Mouse (Mus musculus): ENCODE data around the gene Tmem213. TPM values are rescaled to one million over a fixed set of nuclear protein-coding genes. Genes with fewer than 3 reads are reported as not detected.

The Tmem213 gene
- polyA plus RNA-seq (2017; shearing (Covaris generic)), result not detected

DNA sequence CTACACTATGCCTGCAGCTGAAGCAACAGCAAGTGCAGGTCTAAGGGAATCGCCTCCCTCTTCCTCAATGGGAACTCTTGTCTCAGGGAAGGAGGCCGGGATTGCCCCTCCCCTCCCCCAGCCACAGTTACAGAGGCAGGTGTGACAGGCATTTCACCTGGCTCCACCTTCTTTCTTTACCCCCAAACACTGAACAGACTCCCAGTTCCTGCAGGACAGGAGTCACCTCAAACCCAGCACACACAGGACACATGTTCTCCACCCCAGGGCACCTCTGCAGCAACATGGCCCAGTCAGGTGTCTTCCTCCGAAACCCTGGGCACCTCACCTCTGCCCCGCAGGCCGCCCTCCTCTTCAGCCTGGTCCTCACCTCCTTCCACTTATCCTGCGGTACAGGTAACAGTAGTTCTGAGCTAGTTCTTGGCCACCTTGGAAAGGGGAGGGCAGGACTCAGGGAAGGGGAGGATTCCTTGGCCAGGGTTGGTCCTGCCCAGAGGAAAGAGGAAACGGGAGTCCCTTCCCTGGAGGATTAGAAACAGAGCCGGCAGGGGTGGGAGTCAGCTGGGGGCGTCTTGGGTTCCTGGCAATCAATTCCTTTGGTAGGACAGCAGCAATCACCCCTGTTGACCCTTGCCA is at the start of gene Tmem213:
Gene Tmem213 (plus strand): TSS at position 96 of the 636 bp plus-strand sequence.
- no peak for ATAC-seq

GRCm38 (mm10) chr6:38064621-38065020 is 44.4 kb upstream of the Tmem213 start:
- no peak for ATAC-seq

- no peak for ATAC-seq
Measured at GRCm38 (mm10) chr6:38065122-38065500, 43.9 kb upstream of the Tmem213 start.

- ATAC-seq, result peak; percentile 33
Measured at GRCm38 (mm10) chr6:38065501-38066122, 43.4 kb upstream of the Tmem213 start.

GRCm38 (mm10) chr6:38066215-38066614 is 42.8 kb upstream of the Tmem213 start:
- peak; percentile 93 for ATAC-seq

DNA sequence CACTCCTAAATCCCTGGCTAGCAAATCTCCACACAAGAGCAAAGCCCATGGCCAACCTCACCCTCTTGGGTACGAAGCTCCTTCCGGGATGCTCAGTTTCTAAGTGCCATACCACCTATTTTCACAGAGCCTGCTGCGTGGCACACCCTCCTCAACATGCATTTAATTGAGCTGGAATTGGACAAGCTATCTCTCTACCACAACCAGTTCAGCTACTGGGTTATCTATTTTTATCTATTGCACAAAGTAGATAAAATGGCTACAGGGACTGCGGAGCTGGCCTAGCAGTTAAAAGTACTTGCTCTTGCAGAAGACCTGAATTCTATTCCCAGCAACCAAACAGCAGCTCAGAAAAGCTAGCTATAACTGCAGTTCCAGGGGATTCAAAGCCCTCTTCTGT is 37.8 kb upstream of the Tmem213 start:
- no peak for ATAC-seq

DNA sequence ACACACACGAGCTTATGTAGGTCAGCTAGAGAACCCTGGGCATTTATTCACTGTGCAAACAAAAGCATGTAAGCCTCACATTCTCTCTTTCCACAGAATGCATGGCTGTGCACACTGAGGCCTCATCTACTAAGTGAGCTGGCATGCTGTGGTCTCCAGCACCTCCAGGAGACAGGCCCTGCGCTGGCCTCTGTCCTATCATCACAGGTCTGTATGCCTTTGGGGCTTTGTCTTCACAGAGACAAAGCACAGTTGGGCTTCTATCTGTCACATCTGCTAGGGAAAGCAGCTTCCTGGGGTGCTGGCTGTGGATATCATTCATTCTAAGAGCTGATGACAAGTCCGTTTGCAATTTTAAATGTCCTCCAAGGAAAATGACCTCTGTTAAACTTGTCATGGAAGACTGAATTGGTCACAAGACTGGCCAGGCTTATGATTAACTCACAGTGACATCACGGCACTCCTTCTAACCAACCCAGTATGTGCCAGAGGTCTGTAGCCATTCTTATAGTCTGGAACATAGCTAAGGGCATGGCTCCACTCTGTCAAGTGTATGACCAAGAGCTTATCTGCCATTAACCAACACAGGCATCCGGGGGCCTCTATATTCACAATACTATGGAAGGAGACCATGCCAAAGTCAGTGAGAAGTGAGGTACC is 36.8 kb upstream of the Tmem213 start:
- ATAC-seq, result no peak

DNA sequence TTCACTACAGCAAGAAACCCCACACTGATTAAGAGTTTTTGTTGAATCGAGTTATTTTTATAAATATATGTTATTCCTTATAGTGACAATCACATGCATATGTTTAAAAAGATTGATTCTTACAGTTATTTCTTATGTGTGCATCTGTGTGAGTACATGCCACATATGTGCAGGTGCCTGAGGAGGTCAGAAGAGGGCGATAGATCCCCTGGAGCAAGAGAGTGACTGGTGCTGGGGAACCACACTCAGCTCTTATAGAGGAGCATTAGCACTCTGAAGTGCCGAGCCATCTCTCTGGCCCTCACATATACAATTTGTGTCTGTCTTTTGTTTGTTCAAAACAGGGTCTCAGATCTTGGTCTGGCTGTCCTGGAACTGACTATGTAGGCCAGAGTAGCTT is 35.5 kb upstream of the Tmem213 start:
- no peak for ATAC-seq

- ATAC-seq, result no peak
Measured at GRCm38 (mm10) chr6:38080364-38080763, 28.7 kb upstream of the Tmem213 start.

DNA sequence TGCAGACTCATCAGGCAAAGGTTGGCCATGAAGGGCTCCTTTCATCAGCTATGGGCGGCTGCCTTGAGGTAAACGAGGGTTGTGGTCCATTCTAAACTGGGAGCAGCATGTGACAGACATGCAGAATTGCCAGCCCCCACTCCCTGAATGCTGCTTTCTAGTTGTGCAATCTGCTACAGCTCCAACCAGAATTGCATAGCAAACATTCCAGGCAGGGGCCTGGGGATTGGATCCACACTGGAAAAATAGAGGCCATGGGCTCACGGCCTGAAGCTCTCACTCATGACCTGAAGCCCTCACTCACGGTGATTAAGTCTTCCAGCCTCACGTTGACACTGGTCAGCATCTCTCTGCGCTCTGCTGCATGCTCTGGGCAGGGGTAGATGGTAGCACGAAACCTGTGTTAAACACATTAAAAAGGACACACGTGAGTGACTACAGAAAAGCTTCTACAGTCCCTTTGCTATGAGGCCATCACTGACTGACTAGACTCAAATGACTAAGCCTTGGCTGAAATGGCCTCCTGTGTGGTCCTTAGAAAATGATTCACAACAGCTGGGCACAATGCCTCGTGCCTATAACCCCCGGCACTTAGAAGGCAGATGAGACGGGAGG is 27.2 kb upstream of the Tmem213 start:
- ATAC-seq, result no peak

DNA sequence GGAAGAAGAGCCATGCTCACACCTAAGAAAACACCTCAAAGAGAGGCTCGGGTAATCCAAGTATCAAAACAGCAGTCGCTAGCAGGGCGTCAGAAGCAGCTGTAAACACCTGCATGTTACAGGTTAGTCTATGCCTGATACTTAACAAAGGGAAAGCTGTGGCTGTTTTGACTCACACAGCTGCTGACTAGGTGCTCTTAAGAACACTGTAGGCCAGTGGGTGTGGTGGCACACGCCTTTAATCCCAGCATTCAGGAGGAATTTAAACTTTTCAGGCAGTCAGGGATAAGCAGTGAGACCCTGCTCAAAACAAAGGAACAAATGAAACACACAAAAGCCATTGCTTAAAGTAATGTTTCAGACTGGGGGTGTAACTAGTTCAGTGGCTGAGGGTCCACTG is 25.9 kb upstream of the Tmem213 start:
- no peak for ATAC-seq

- no peak for ATAC-seq
Measured at GRCm38 (mm10) chr6:38087242-38088026, 21.6 kb upstream of the Tmem213 start.

GRCm38 (mm10) chr6:38092539-38092938 is 16.5 kb upstream of the Tmem213 start:
- no peak for ATAC-seq

DNA sequence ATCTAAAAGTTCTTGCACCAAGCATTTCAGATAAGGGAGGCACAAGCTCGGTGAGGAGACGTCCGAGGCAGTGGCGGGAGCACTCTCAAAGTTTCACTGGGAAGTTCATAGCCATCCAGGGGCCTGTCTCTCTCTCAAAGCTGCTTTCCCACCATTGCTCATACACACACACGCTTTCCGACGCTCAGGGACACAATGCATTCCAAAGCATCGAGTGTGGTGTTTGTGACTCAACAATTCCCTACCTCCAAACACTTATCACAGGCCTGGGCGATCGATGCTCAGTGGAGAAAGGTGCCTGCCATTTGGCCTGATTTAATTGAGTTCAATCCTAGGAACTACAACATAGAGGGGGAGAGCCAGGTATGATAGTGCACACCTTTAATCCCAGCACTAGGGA is 14.4 kb upstream of the Tmem213 start:
- no peak for ATAC-seq

DNA sequence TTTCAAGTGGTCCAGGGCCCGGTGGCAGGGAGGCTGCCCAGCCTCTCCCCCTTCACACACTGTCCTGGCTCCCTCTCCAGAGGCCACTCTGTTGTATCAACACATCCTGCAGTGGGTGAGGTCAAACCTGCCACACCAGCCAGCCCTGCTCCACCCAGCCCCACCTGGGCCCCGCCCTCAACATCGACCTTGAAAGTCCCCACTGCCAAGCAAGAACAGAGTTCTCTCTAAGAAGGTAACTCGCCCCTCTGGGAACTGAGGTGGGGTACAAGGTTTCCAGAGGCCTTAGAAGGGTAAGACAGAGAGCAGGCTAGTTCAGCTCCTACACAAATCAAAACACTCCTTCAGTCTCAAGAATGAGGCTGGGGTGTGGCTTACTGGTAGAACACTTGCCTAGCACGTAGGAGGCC is 12.1 kb upstream of the Tmem213 start:
- no peak for ATAC-seq

GRCm38 (mm10) chr6:38102216-38102795 is 6.7 kb upstream of the Tmem213 start:
- ATAC-seq, result no peak

GRCm38 (mm10) chr6:38103775-38104174 is 5.3 kb upstream of the Tmem213 start:
- no peak for ATAC-seq

DNA sequence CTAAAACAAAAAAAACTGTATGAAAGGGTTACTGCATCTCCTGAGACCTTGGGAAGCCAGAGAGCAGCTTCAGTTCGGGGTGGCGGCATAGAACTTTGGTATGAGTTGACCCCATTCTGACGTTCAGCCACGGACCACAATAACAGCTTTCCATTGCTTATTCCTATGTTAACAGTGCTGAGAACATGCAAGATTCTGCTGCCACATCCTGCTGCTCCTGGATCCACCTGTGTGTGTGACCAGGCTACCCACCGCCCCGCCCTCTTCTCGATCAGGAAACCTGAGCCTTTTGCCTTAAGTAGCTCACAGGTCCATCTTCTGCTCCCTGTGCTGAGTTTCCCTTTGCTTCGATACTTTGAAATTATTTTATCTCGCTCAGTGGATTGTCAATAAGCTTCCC is 3.1 kb upstream of the Tmem213 start:
- no peak for ATAC-seq

- ATAC-seq, result no peak
Measured at GRCm38 (mm10) chr6:38108449-38108848, 606 bp upstream of the Tmem213 start.

- no peak for ATAC-seq
Measured at GRCm38 (mm10) chr6:38109871-38110270, 816 bp downstream of the Tmem213 start.

- no peak for ATAC-seq
Measured at GRCm38 (mm10) chr6:38110859-38111258, 1.8 kb downstream of the Tmem213 start.

DNA sequence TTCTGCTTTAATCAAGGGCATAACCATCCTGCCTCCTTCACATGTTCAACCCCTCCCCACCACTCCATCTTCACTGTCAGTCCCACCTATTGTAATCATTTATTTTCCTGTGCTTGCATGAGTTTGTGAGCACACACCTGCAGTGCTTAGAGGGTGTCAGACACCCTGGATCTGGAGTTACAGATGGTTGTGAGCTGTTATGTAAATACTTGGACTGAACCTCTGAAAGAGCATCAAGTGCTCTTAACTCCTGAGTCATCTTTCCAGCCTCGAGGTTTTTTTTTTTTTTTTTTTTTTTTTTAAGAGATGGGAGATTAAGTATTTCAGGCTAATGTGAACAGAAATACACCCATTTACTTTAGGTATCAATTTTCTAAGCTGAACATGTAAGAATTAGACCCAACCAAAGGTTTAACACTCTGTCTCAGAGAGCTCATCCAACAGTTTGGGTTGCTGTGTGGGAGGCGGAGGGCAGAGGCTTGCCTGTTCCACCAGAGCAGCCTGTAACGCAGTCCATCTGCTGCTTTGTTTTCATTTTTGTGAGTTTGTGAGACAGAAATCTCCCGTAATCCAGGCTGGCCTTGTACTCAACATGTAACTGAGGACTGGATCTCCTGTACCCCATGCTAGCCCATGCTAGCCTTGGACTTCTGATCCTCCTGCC is 7.2 kb downstream of the Tmem213 start:
- no peak for ATAC-seq

Data from CD4-positive, CD25-positive, alpha-beta regulatory T cell, adult 4 months (primary cell).